In the genomic region with DNA sequence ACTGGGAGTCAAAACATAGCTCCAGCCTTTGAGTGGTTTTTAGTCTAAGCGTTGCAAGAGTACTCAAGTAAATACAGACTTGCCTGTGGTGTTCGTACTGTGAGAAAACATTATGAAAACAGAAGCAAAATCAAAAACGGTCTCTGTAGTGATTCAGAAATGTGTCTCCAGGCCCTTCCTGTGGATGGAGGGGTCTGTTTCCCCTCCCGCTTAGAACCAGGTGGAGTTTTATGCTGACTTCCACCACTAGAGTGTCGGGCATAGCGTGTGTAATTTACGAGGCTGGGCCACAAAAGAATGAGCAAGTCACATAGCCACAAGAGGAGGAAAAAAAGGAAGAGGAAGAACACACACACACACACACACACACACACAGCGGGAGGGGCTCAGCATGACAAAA, we compare ENCODE assay signal across 14 mouse cellular contexts. TPM values are rescaled to one million over a fixed set of nuclear protein-coding genes. Genes with fewer than 3 reads are reported as not detected.
DNase-seq lines count a peak whose midpoint lies in the region; ATAC-seq lines count a peak whose summit lies in the region.
"Had no signal": no experiment of that assay in that cellular context is flagged by ENCODE, and none has a peak within 500 bp of the region (broad histone marks: within the 10 kb centered on the region; RNA-seq: fewer than 3 reads in every experiment).

No protein-coding gene starts in this region.

- H3K27ac ChIP-seq in midbrain, embryonic 12.5 days (replicated peaks): 0 out of 2 replicates have a peak overlapping the region, but pooled peaks have one; percentile 15
- no peak overlapping the region for H3K27ac ChIP-seq in midbrain, embryonic 14.5 days (replicated peaks; ENCODE audit: low read depth, low read length)
- H3K27ac ChIP-seq in limb, embryonic 10.5 days: peak overlapping the region; percentile 88
- H3K27ac ChIP-seq: heart, embryonic 15.5 days; lung, embryonic 15.5 days; neural tube, embryonic 12.5 days had no signal

- 81% methylated on average over 8 of the region's 8 CpGs for WGBS in midbrain, embryonic 12.5 days
- WGBS in midbrain, embryonic 14.5 days: 83% methylated on average over 8 of the region's 8 CpGs
- WGBS in limb, embryonic 10.5 days: 61% methylated on average over 8 of the region's 8 CpGs

- intact Hi-C loops in gastrocnemius, postnatal 14 days (cut with DNase I; ENCODE audit: low total_unique reads): no loop called here

- H3K9me3 ChIP-seq in midbrain, embryonic 12.5 days: no peaks in the 10 kb centered on the region
- H3K9me3 ChIP-seq in midbrain, embryonic 14.5 days (ENCODE audit: control insufficient read depth, low read length): no peaks in the 10 kb centered on the region
- H3K9me3 ChIP-seq in limb, embryonic 10.5 days (replicated peaks): no peaks in the 10 kb centered on the region
- H3K9me3 ChIP-seq: heart, embryonic 15.5 days; lung, embryonic 15.5 days; neural tube, embryonic 12.5 days had no signal

- no peak overlapping the region for H3K4me3 ChIP-seq in midbrain, embryonic 12.5 days
- H3K4me3 ChIP-seq in midbrain, embryonic 14.5 days (replicated peaks; ENCODE audit: low read depth, low read length): no peak overlapping the region
- H3K4me3 ChIP-seq in limb, embryonic 10.5 days: no peak overlapping the region
- H3K4me3 ChIP-seq: heart, embryonic 15.5 days; lung, embryonic 15.5 days; neural tube, embryonic 12.5 days had no signal

- no peaks in the 10 kb centered on the region for H3K36me3 ChIP-seq in midbrain, embryonic 12.5 days
- peaks cover 5% of the 10 kb centered on the region; the same call in 1 of the 2 replicates for H3K36me3 ChIP-seq in midbrain, embryonic 14.5 days (ENCODE audit: control insufficient read depth, insufficient read depth, low read length)
- peaks cover 5% of the 10 kb centered on the region; the same call in 1 of the 2 replicates for H3K36me3 ChIP-seq in limb, embryonic 10.5 days
- H3K36me3 ChIP-seq: heart, embryonic 15.5 days; lung, embryonic 15.5 days; neural tube, embryonic 12.5 days had no signal

- no peak for ATAC-seq in midbrain, embryonic 12.5 days (ENCODE audit: low FRiP score, low read depth)
- ATAC-seq in midbrain, embryonic 14.5 days (ENCODE audit: low FRiP score, low TSS enrichment): no peak
- ATAC-seq: midbrain, embryonic 16.5 days had no signal

- no peak overlapping the region for H3K9ac ChIP-seq in midbrain, embryonic 12.5 days (replicated peaks)
- H3K9ac ChIP-seq in midbrain, embryonic 14.5 days (replicated peaks; ENCODE audit: low read length): no peak overlapping the region
- H3K9ac ChIP-seq: heart, embryonic 15.5 days; lung, embryonic 15.5 days; neural tube, embryonic 12.5 days had no signal

- no peaks in the 10 kb centered on the region for H3K27me3 ChIP-seq in midbrain, embryonic 12.5 days
- no peaks in the 10 kb centered on the region for H3K27me3 ChIP-seq in midbrain, embryonic 14.5 days (ENCODE audit: control insufficient read depth, insufficient read depth, low read length)
- no peaks in the 10 kb centered on the region for H3K27me3 ChIP-seq in limb, embryonic 10.5 days (ENCODE audit: low read depth, poor library complexity, severe bottlenecking)
- H3K27me3 ChIP-seq: heart, embryonic 15.5 days; lung, embryonic 15.5 days; neural tube, embryonic 12.5 days had no signal

- H3K4me2 ChIP-seq in midbrain, embryonic 12.5 days (replicated peaks): no peak overlapping the region
- no peak overlapping the region for H3K4me2 ChIP-seq in midbrain, embryonic 14.5 days (ENCODE audit: low read length)
- H3K4me2 ChIP-seq: heart, embryonic 15.5 days; lung, embryonic 15.5 days; neural tube, embryonic 12.5 days had no signal

- H3K4me1 ChIP-seq in midbrain, embryonic 12.5 days: peaks cover 12% of the 10 kb centered on the region; the same call in 1 of the 2 replicates
- H3K4me1 ChIP-seq in midbrain, embryonic 14.5 days (ENCODE audit: control insufficient read depth, insufficient read depth, low read length): no peaks in the 10 kb centered on the region
- peaks cover 36% of the 10 kb centered on the region for H3K4me1 ChIP-seq in limb, embryonic 10.5 days

- DNase-seq in embryo, embryonic 10.5 days (ENCODE audit: low spot score): peak; percentile 10
- DNase-seq in embryo, embryonic 9.5 days (ENCODE audit: extremely low spot score): no peak
- DNase-seq in midbrain, embryonic 14.5 days: no peak
- DNase-seq in limb, embryonic 10.5 days (ENCODE audit: low spot score): peak; percentile 58
- DNase-seq in mesoderm, embryonic 11.5 days (ENCODE audit: low read depth, low spot score): peak; percentile 23
- no peak for DNase-seq in right cerebral cortex, postnatal 25 days
- no peak for DNase-seq in gastrocnemius, postnatal 14 days
- DNase-seq: adrenal gland, postnatal 25 days; cerebellum, postnatal 36 days had no signal

RNA-seq across cellular contexts. Expression of a gene that starts 27.6 kb away (rescaled TPM):
- polyA plus RNA-seq in midbrain, embryonic 12.5 days (2016; fragmentation: Nextera tagmentation; extraction: Ambion mirVana): 3.8 and 4.3 TPM in 2 replicates
- 9.7 and 12.4 TPM in 2 replicates for polyA plus RNA-seq in midbrain, embryonic 14.5 days (2014; fragmentation: Nextera tagmentation; extraction: Ambion mirVana)
- polyA plus RNA-seq in limb, embryonic 10.5 days (2016; fragmentation: Nextera tagmentation; extraction: Ambion mirVana): 2.1 and 4.2 TPM in 2 replicates
- under 1 TPM; 0.11 to 0.31 TPM for total RNA-seq in gastrocnemius, postnatal 14 days (2021)

Comparison
In these comparisons a context has a peak if more than half of its experiments do, and no peak if none do; other contexts are left out.
1. DNase-seq: peak in embryo, embryonic 10.5 days (single experiment), limb, embryonic 10.5 days (single experiment) and mesoderm, embryonic 11.5 days (single experiment); none in embryo, embryonic 9.5 days (single experiment), midbrain, embryonic 14.5 days (single experiment), right cerebral cortex, postnatal 25 days (single experiment) and gastrocnemius, postnatal 14 days (single experiment).